Mouse (Mus musculus) liver, embryonic 14.5 days (tissue): ENCODE results near the gene Smim12. TPM values are rescaled to one million over a fixed set of nuclear protein-coding genes. Genes with fewer than 3 reads are reported as not detected.
A peak's percentile ranks its signal among the peaks of the same experiment; 100 is the strongest.

ENCODE experiments used
- ATAC-seq: fragments of 200-750 bp; cut with Nextera tagmentation; 2 replicates; pipeline ENCODE4 v1.8.0; 2017; ENCODE audit warnings: moderate number of reproducible peaks, mild to moderate bottlenecking, moderate library complexity; ENCODE audit not compliant: insufficient read depth
- DNase-seq, 3 experiments: peaks; one replicate each; pipeline ENCODE4 v3.0.0-alpha.2; 2012 to 2013; ENCODE audit warnings: low read depth in 3 of 3, low spot score in 3 of 3
- H3K27ac ChIP-seq: fragments of 300-500 bp; sonication (generic); 2 replicates; pipeline ENCODE4 v1.5.1; 2014; ENCODE audit warnings: moderate library complexity, mild to moderate bottlenecking, control low read depth, inconsistent platforms
- H3K27me3 ChIP-seq: fragments of 300-500 bp; sonication (generic); 2 replicates; pipeline ENCODE4 v1.6.1; 2014; ENCODE audit warnings: mild to moderate bottlenecking, low read length, moderate library complexity; ENCODE audit not compliant: control insufficient read depth, insufficient read depth
- H3K36me3 ChIP-seq: fragments of 300-500 bp; sonication (generic); replicated peaks from 2 replicates; pipeline ENCODE4 v1.6.1; 2014; ENCODE audit warnings: low read depth; ENCODE audit not compliant: control insufficient read depth, insufficient read depth
- H3K4me1 ChIP-seq, 2 experiments: fragments of 200-500 bp in 1 of 2; fragments of 300-500 bp in 1 of 2; sonication (generic) in 1 of 2; replicated peaks; 2 replicates each; pipeline ENCODE4 v1.6.1; 2012 to 2014; ENCODE audit warnings: antibody characterized with exemption in 1 of 2, inconsistent platforms in 1 of 2, low read length in 1 of 2; ENCODE audit not compliant: control insufficient read depth in 2 of 2, insufficient read depth in 2 of 2
- H3K4me2 ChIP-seq: fragments of 300-500 bp; sonication (generic); 2 replicates; pipeline ENCODE4 v1.6.1; 2014; ENCODE audit warnings: low read depth, mild to moderate bottlenecking, control low read depth, moderate library complexity
- H3K4me3 ChIP-seq, 2 experiments: fragments of 200-500 bp in 1 of 2; fragments of 300-500 bp in 1 of 2; sonication (generic) in 1 of 2; 2 replicates each; pipeline ENCODE4 v1.5.1; 2012 to 2014; ENCODE audit warnings: low read depth in 2 of 2, low read length in 2 of 2, mild to moderate bottlenecking in 2 of 2, control low read depth in 1 of 2, inconsistent platforms in 1 of 2, moderate library complexity in 1 of 2; ENCODE audit not compliant: insufficient read depth in 1 of 2
- H3K9ac ChIP-seq: fragments of 300-500 bp; sonication (generic); replicated peaks from 2 replicates; pipeline ENCODE4 v1.6.1; 2014; ENCODE audit warnings: mild to moderate bottlenecking, control low read depth, moderate library complexity
- H3K9me3 ChIP-seq: fragments of 300-500 bp; sonication (generic); 2 replicates; pipeline ENCODE4 v1.6.1; 2016; ENCODE audit warnings: low read length, mixed read lengths; ENCODE audit not compliant: control insufficient read depth
- CTCF ChIP-seq: IDR thresholded peaks from 2 replicates; pipeline ENCODE4 v1.5.1; 2016; ENCODE audit warnings: antibody characterized with exemption, low read depth, control low read depth
- EP300 ChIP-seq: IDR thresholded peaks from 2 replicates; pipeline ENCODE4 v1.6.1; 2016; ENCODE audit warnings: antibody characterized with exemption, low read depth
- WGBS: fragments of 180-500 bp; shearing (Covaris S2); extraction: QIAGEN DNeasy Blood & Tissue Kit; methylation state at CpG from one replicate; pipeline ENCODE4 v1.1.7; 2014; ENCODE audit not compliant: insufficient replicate concordance; 5-methylcytosine and 5-hydroxymethylcytosine counted together
- polyA plus RNA-seq, 2 experiments: library from polyadenylated mRNA; depleted of rRNA in 1 of 2; stranded (reverse) in 1 of 2; unstranded in 1 of 2; fragments of >200 nt; fragmentation: Nextera tagmentation in 1 of 2; extraction: Ambion mirVana in 1 of 2; gene quantifications; 2 replicates each; pipeline versions ENCODE4 v1.2.1 to v1.2.3; 2012 to 2014

The Smim12 gene
- 11.9 and 14.5 TPM in 2 replicates for polyA plus RNA-seq (2012; rRNA removed)
- polyA plus RNA-seq (2014; fragmentation: Nextera tagmentation; extraction: Ambion mirVana): 25.7 and 27.5 TPM in 2 replicates

DNA sequence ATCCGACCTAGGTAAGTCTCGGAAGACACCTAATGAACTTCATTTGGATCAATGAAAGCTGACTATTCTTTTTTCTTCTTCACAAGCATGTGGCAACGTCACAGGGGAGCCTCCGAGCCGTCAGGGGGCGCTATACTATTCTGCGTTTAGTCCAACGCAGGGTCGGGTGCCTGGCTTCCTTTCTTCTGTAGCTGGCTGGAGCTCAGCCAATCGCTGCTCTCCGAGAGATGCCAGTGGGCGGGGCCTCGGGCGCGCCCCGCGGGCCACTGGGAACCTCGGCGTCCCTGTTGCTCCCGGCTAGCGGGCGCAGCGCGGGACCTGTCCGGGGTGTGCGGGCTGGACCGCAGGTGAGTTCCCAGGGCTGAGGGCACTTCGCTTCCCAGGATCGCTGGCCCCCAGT lies at the start of gene Smim12:
TSS of gene Smim12 (plus strand) at position 233 of the 400 bp plus-strand sequence.
- H3K4me1 ChIP-seq: peaks cover 0 to 12% of the 10 kb centered on the region in 2 experiments; a peak in 3 of 4 replicates
- H3K36me3 ChIP-seq: no peaks in the 10 kb centered on the region; the same call in 1 of the 2 replicates
- DNase-seq (peak; percentile 93 to 95 (median 95)), ATAC-seq (peak; percentile 100)
- peak within 1 kb of the TSS; percentile 24; the same call in 1 of the 2 replicates for H3K27ac ChIP-seq
- peak within 1 kb of the TSS; percentile 83 to 95 for H3K4me3 ChIP-seq
- whole genome bisulfite sequencing: under 1% methylated on average over 29 of the region's 29 CpGs
- peak within 1 kb of the TSS; percentile 91 for H3K9ac ChIP-seq
- peak within 1 kb of the TSS; percentile 75 for H3K4me2 ChIP-seq
- TF ChIP-seq EP300 (peak; percentile 44), CTCF (peak; percentile 95)
- H3K27me3 ChIP-seq: no peaks in the 10 kb centered on the region
- no peaks in the 10 kb centered on the region for H3K9me3 ChIP-seq

DNA sequence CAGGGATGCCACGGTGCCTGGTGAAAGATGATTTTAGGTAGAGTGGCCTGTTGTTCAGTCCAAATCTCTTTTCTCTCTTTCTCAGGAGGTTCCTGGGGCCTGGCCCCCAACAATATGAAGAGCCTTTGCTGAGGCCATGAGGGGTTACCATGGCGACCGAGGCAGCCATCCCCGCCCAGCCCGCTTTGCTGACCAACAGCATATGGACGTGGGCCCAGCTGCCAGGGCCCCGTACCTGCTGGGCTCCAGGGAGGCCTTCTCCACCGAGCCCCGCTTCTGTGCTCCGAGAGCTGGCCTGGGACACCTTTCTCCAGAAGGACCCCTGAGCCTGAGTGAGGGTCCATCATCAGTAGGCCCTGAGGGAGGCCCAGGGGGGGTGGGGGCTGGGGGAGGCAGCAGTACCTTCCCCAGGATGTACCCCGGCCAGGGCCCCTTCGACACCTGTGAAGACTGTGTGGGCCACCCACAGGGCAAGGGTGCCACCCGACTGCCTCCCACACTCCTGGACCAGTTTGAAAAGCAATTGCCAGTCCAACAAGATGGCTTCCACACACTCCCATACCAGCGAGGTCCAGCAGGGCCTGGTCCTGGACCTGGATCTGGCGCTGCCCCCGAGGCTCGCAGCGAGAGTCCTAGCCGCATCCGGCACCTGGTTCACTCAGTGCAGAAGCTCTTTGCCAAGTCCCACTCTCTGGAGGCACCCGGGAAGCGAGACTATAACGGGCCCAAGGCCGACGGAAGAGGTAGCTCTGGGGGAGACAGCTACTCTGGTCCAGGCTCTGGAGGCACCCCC lies 48.9 kb upstream of the Smim12 start:
- H3K9me3 ChIP-seq: no peaks in the 10 kb centered on the region
- no peak overlapping the region for H3K27ac ChIP-seq
- no peak for TF ChIP-seq EP300
- no peak for TF ChIP-seq CTCF
- H3K9ac ChIP-seq: no peak overlapping the region
- ATAC-seq (no peak), DNase-seq (no peak)
- no peak overlapping the region for H3K4me2 ChIP-seq
- H3K27me3 ChIP-seq: no peaks in the 10 kb centered on the region
- WGBS: 69% methylated on average over 25 of the region's 25 CpGs
- no peaks in the 10 kb centered on the region for H3K4me1 ChIP-seq
- no peak overlapping the region for H3K4me3 ChIP-seq
- H3K36me3 ChIP-seq: no peaks in the 10 kb centered on the region

DNA sequence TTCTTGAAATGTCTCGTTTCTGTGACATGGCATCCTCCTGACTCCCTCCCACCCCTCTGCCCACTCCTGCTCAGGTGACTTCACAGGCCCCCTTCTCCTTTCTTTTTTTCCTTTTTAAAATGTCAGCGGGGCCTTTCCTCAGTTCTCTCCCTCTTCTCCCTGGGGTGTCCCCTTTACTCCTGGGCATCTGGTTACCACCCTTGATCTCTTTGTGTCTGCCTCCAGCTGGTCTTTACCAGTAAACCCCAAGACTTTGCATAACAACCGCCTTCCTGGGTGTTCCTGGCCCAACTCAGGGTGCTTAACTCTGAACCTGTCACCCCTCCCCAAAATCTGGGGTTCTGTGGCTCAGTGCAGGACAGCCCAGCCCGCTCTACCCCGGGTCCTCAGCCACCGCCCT lies 45.0 kb upstream of the Smim12 start:
- ATAC-seq: no peak
- Histone ChIP-seq H3K4me3 (no peak overlapping the region), H3K36me3 (no peaks in the 10 kb centered on the region), H3K9me3 (no peaks in the 10 kb centered on the region), H3K27me3 (no peaks in the 10 kb centered on the region), H3K4me2 (no peak overlapping the region), H3K4me1 (no peaks in the 10 kb centered on the region), H3K9ac (no peak overlapping the region), H3K27ac (no peak overlapping the region)
- TF ChIP-seq CTCF: no peak
- no peak for TF ChIP-seq EP300
- WGBS: 30% methylated on average over 6 of the region's 6 CpGs
- no peak for DNase-seq

DNA sequence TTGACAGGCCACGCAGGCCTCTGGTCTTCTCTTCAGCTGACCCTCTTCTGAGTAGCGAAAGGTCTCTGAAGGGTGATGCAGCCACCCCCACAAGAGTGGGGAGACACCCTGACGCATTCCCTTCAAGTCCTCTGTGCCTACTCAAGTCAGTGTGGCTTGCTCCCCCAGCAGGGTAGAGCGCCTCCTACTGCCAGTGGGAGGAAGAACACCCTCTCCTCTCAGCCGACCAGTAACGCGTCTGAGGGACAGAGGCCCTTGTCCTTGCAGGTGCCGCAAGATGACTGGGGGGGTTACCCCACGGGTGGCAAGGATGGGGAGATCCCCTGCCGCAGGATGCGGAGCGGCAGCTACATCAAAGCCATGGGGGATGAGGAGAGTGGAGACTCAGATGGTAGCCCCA lies 44.2 kb upstream of the Smim12 start:
- no peak for TF ChIP-seq EP300
- peak; percentile 71 for TF ChIP-seq CTCF
- WGBS: 59% methylated on average over 12 of the region's 12 CpGs
- Histone ChIP-seq H3K4me3 (no peak overlapping the region), H3K9me3 (no peaks in the 10 kb centered on the region), H3K27ac (no peak overlapping the region), H3K9ac (no peak overlapping the region), H3K36me3 (no peaks in the 10 kb centered on the region), H3K4me1 (no peaks in the 10 kb centered on the region), H3K4me2 (no peak overlapping the region), H3K27me3 (no peaks in the 10 kb centered on the region)
- DNase-seq (no peak), ATAC-seq (no peak)

DNA sequence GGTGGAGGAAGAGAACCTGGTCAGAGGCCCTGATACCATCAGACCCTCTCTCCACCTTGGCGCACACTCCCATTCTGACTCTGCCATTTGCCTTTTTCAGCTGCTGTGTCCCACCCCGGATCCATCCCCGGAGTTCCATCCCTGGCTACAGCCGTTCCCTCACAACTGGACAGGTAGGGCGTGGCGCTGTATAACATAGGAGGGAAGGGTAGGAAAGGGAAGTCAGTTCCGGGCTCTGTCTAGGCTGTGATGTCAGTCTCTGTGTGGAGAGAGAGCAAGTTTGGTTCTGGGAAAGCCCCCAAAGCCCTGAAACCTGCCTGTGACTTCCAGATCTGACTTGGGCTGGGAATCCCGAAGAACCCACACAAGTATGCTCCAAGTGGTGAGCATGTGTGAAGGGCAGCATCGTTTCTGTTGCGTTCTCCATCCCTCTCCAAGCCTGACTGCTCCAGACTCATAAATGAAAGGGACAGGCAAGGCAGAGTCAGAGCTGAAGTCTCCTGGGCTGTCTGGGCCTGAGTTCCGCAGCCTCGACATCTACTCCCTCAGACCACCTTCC lies 43.3 kb upstream of the Smim12 start:
- Histone ChIP-seq H3K4me1 (no peaks in the 10 kb centered on the region), H3K36me3 (no peaks in the 10 kb centered on the region), H3K9ac (no peak overlapping the region), H3K27ac (no peak overlapping the region), H3K9me3 (no peaks in the 10 kb centered on the region), H3K4me3 (no peak overlapping the region), H3K4me2 (no peak overlapping the region), H3K27me3 (no peaks in the 10 kb centered on the region)
- ATAC-seq: no peak
- WGBS: 66% methylated on average over 12 of the region's 12 CpGs
- TF ChIP-seq CTCF: no peak
- no peak for TF ChIP-seq EP300
- DNase-seq: no peak
